Mouse (Mus musculus): ENCODE data around the gene Mmp23.
A peak's percentile ranks its signal among the peaks of the same experiment; 100 is the strongest.
"Not testable (repeated sequence)": the region's sequence is repeated elsewhere in the genome, so short reads cannot be mapped to it uniquely, and the experiment has no call there.

Mmp23 gene

DNA sequence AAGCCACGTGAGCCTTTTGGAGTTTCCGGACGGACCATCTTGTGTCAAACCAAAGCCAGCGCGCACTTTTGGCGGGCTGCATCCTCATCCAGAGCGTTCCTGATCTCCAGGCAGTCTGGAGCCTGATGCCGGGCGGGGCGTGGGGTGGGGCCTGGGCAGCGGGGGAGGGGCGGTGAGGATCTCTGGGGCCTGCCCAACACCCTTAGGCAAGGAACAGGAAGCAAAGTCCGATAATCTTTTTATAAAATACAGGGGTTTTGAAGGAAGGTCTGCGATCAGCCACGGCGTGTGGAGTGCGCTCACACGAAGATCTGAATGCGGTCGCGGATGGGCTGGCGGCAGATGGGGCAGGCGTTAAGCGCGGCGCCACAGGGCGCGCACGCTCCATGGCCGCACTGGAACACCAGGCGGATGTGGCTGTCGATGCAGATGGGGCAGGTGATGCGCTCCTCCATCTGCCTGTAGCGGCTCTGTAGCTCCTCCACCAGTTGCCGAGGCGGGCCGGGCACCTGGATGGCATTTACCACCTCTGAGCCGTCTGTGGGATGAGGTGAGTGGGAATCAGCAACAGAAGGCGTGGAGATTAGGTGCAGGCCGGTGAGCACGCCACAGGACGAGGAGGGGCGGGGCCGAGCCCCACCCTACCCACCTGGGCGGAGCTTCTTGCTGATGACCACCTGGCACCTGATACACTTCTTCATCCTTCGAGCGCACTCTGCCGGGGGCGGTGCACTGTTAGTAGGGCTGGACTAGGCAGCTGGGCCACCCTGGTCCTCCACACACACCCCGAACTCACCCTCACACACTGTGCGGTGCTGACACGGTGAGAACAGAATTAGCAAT, 1.5 kb upstream of the Mmp23 start:
- peak; percentile 71 to 72 for DNase-seq

DNA sequence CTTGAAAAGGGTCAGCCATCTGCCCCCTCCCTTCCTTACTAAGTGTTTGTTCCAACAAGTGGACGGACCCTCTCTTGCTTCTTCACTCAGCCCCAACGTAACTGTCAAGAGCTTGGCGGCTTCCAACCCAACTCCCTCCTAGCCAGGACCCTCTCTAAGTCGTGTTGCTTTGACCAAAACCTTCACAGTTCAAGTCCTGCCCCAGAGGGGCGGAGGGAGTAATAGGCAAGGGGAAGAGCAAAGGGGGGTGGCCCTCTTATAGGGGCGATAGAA, 935 bp upstream of the Mmp23 start:
- no peak for DNase-seq

DNA sequence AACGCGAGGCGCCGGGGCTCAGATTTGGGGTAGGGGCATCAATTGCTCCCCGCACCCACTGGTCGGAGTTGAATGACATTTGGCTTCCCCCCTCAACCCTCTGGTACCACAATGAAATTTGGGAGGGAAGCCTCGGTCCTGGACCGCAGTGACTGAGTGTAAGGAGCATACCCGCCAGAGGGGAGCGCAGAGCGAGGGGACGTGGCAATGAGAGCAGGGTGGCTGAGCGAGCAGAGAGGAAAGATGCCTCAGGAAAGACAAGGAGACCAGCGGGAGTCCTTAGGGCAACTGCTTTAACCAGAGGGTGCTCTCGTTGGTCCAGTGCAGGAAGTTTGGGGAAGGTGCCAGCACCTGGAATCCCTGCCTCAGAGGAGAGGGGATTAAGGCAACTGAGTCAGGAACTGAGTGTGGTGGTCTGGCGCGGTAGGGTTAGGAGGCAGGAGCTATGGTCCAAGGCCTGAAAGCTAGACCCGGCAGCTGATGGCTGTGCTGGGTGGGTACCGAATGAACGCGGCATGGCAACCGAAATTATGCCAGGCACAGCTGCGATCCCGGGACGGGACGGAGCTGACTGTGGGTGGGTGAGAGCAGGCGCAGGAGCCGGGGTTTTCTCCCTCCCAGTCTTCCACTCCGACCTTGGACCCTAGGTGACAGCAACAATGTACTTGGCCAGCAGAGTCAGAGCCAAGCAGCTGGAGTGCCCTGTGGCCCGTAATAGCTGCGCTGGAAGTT, 433 bp upstream of the Mmp23 start:
- peak; percentile 68 to 69 for DNase-seq

DNA sequence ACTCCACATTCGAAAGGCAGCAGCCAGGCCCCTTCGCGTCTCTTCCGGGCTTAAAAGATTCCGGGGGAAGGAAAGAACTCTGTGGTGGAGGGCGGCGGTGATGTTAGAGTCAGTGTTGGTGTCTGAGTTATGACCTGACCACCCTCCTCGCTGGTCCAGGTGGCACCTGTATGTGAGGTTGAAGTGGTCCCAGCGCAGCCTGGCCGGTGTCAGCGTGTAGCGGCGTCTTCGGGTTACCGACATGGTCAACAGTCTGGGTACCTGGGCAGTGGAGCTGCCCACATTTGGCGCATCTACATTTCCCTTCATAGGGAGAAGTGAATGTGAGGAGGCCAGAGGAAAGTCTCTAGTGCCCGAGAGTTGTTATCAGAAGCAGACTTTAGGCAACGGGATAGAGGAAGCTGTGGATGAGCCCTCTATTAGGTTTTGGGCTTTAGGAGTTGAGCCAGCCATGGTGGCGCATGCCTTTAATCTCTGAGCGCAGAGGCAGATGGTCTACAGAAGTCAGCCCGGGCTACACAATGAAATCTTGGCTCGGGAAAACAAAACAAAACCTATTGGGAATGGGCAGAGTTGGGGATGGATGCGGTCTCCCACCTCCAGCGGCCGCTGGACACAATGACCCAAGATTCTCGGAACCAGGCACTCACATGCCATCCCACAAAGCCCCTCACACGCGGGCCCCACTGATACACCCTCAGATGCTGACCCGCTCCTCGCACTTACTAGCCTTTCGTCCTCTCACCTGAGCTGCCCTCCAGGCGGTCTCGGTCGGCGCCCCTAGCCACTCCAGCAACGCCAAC, 700 bp downstream of the Mmp23 start:
- DNase-seq = peak; percentile 58 to 70

DNA sequence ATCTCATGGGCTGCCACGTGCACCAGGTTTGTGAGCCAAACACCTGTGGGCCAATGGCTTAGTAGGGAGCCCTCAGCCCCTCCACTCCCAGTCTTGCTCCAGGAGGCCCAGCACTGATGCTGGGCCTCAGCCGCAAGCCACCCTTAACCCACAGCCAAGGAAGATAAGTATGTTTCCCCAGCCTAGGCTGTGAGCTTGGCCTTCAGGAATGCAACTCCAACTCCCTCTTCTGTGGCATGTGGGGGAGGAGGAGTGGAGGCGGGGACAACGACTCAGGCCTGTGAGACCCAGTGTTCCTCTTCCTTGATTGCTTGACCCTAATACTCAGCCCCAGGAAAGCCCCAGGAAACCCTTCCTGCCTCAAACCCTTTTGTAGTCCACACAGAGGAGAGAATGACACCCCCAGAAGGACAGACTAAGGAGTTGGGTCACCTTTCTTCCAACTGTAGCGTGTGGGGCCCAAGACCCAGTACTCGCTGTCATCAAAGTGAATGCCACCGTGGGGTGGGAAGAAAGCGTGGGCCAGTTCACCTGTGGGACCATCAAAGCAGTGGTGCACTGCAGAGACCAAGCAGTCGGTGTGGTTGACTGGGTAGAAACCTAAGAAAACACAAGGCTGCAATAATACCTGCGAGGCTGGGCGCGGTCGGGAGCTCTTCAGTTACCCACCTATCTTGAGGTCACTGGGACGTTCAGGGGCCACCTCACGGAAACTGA, 1.5 kb downstream of the Mmp23 start:
- peak in 1 of 2 experiments; percentile 10 for DNase-seq

GRCm38 (mm10) chr4:155649355-155649754, 3.8 kb downstream of the Mmp23 start:
- DNase-seq = peak in 1 of 2 experiments; percentile 29

GRCm38 (mm10) chr4:155645721-155646120, 7.5 kb downstream of the Mmp23 start:
- no peak for DNase-seq

DNA sequence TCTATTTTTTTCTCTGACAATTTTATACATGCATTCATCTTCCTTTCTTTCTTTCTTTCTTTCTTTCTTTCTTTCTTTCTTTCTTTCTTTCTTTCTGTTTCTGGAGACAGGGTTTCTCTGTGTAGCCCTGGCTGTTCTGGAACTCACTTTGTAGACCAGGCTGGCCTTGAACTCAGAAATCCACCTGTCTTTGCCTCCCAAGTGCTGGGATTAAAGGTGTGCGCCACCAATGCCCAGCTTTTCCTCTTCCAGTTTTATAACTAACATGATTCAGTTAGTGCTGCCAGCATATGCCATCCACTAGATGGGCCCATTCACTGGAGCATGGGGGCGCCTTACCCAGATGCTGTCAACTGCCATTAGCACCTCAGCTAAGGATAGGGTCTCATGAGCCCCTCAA, 7.9 kb downstream of the Mmp23 start, which contains the start of gene Gm10563:
Gm10563 (minus strand) TSS at position 101 of the 400 bp plus-strand sequence.
- DNase-seq = not testable (repeated sequence)

GRCm38 (mm10) chr4:155643531-155643930, 9.7 kb downstream of the Mmp23 start:
- no peak for DNase-seq

- no peak for DNase-seq
These were observed 17.3 kb downstream of the Mmp23 start for GRCm38 (mm10) chr4:155635766-155636499.

DNA sequence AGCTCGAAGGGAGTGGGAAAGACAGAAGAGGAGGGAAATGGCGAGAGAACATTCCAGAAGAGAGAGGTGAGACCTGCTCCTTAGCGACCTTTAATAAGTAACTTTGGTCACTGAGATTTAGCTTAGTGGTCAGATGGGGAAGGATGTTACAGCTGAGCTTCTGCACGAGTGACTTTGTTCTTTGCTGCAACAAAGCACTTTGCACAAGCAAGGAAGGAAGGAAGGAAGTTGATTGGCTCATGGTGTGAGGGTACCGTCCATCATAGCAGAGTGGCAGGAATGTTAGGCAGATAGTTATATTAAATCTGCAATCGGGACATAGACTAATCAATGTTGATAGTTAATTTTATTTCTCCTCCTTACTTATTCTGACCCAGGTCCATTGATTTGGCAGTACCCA, 22.9 kb downstream of the Mmp23 start:
- no peak for DNase-seq

- DNase-seq = peak; percentile 97
These were observed 28.6 kb downstream of the Mmp23 start, which contains the start of gene Cdk11b for GRCm38 (mm10) chr4:155624338-155625291. Gene Cdk11b, plus strand, starts transcription at chr4:155624854.

DNA sequence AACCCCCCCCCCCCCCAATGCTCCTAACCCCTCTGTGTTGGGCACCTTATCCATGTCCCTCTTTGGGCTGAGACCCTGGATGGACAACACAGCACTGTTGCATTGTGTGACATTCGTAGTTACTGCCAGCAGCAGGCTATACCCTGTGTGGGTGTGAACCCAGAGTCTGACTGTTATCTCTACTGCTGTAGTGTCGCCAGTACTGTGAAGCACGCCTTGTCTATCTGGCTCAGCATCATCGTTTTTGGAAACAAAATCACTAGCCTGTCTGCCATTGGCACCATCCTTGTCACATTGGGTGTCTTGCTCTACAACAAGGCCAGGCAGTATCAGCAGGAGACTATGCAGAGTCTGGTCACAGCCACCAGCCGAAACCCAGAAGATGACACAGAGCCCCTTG, 34.9 kb downstream of the Mmp23 start:
- no peak for DNase-seq

GRCm38 (mm10) chr4:155613264-155613663, 39.9 kb downstream of the Mmp23 start:
- DNase-seq = no peak

- DNase-seq = no peak
These were observed 41.3 kb downstream of the Mmp23 start for GRCm38 (mm10) chr4:155611860-155612259.

GRCm38 (mm10) chr4:155606825-155607224, 46.4 kb downstream of the Mmp23 start:
- DNase-seq = no peak

DNA sequence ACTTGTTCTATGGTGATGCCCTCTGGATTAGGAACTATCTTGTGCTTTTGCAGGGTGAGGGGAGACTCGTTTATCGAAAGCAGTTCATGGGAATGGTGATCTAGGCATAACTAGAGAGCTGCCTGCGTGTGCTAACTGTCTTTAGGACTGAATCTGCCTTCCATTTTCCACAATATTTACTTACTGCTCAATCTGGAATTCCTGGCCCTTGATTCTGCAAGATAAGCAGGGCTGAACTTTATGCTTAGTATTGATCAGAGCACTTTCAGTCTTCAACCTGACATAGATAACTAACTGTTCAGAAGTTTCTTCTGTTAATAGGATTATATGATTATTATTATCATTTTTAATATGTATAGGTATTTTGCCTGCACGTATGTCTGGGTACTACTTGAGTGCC, 48.1 kb downstream of the Mmp23 start:
- DNase-seq = no peak

DNA sequence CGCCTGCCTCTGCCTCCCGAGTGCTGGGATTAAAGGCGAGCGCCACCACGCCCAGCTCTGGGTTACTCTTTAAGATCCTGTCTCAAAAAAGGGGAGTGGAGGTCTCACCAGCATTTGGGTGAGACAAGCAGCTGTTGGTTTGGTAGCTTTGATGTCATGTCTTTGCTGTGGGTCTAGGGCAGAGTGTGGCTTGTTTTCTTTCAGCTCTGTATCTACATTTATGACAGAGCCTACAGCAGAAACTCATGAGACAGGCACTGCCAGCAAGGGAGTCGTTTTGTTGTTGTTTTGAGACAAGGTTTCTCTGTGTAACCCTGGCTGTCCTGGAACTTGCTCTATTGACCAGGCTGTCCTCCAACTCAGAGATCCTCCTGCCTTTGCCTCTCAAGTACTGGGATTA, 49.4 kb downstream of the Mmp23 start:
- no peak for DNase-seq

DNA sequence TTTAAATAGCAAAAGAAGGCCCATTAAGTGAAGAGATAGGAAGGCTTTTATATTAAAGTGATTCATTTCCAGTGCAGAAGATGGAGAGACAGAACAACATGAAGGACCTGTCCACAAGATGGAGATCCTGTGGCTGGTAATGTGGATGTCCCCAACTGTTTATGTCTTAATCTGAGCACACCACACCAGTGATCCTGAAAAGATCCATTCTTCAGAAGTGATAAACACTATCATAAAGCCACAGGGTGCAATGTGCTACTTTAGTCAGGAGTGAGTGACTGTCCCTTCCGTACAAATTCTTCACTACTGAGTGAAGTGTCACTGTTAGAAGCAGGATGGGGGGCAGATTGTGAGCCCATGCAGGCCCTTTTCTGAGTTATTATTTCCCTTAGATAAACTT, 50.4 kb downstream of the Mmp23 start:
- DNase-seq = no peak

GRCm38 (mm10) chr4:155601997-155602456, 51.2 kb downstream of the Mmp23 start:
- DNase-seq = no peak
